ENCODE assay signal across 8 mouse cellular contexts in genomic region chr12:82700840-82701239, GRCm38 (mm10).
DNase-seq lines count a peak whose midpoint lies in the region; ATAC-seq lines count a peak whose summit lies in the region.

No protein-coding gene starts in this region.

- H3K27me3 ChIP-seq in neural tube, embryonic 15.5 days (replicated peaks): no peaks in the 10 kb centered on the region
- H3K27me3 ChIP-seq in lung, embryonic 15.5 days: no peaks in the 10 kb centered on the region

- 51% methylated on average over 5 of the region's 5 CpGs for WGBS in neural tube, embryonic 15.5 days
- 44% methylated on average over 5 of the region's 5 CpGs for WGBS in lung, embryonic 15.5 days

- DNase-seq in adrenal gland, adult (ENCODE audit: inconsistent age in 2 of 2, low spot score in 1 of 2): peak; percentile 41 to 84
- DNase-seq in adrenal gland, postnatal 4 days (ENCODE audit: low spot score in 2 of 2): no peak
- peak; percentile 18 for DNase-seq in neural tube, embryonic 10.5 days (ENCODE audit: extremely low spot score, low spot score)
- peak; percentile 29 to 38 for DNase-seq in cerebellum, adult 18-20 months
- peak; percentile 42 for DNase-seq in induced T-regulatory cell, adult 2 months (ENCODE audit: low read depth)

- no peak overlapping the region for H3K27ac ChIP-seq in neural tube, embryonic 15.5 days (replicated peaks)
- H3K27ac ChIP-seq in lung, embryonic 15.5 days: 0 out of 2 replicates have a peak overlapping the region, but pooled peaks have one; percentile 5

- H3K4me1 ChIP-seq in neural tube, embryonic 15.5 days: peaks cover 3% of the 10 kb centered on the region; the same call in 1 of the 2 replicates
- H3K4me1 ChIP-seq in lung, embryonic 15.5 days: no peaks in the 10 kb centered on the region

- ATAC-seq in neural tube, embryonic 15.5 days (ENCODE audit: low FRiP score): no peak
- no peak for ATAC-seq in lung, embryonic 15.5 days (ENCODE audit: borderline replicate concordance, extremely low read depth, low FRiP score, low TSS enrichment)
- ATAC-seq in inflammation-experienced regulatory T-cells, adult 6 months: no peak

- no peaks in the 10 kb centered on the region for H3K36me3 ChIP-seq in neural tube, embryonic 15.5 days
- no peaks in the 10 kb centered on the region for H3K36me3 ChIP-seq in lung, embryonic 15.5 days

- H3K9ac ChIP-seq in neural tube, embryonic 15.5 days (replicated peaks): no peak overlapping the region
- no peak overlapping the region for H3K9ac ChIP-seq in lung, embryonic 15.5 days

- no peaks in the 10 kb centered on the region for H3K9me3 ChIP-seq in neural tube, embryonic 15.5 days (replicated peaks)
- H3K9me3 ChIP-seq in lung, embryonic 15.5 days: no peaks in the 10 kb centered on the region

- no peak overlapping the region for H3K4me2 ChIP-seq in neural tube, embryonic 15.5 days
- H3K4me2 ChIP-seq in lung, embryonic 15.5 days: no peak overlapping the region

- H3K4me3 ChIP-seq in neural tube, embryonic 15.5 days (replicated peaks): no peak overlapping the region
- no peak overlapping the region for H3K4me3 ChIP-seq in lung, embryonic 15.5 days

Comparison
In these comparisons a context has a peak if more than half of its experiments do, and no peak if none do; other contexts are left out.
1. DNase-seq: peak in adrenal gland, adult (2 of 2), neural tube, embryonic 10.5 days (single experiment), cerebellum, adult 18-20 months (2 of 2) and induced T-regulatory cell, adult 2 months (single experiment); none in adrenal gland, postnatal 4 days (0 of 2).